ENCODE assay signal across 9 mouse cellular contexts in genomic region chr16:85110428-85110827, GRCm38 (mm10).
DNase-seq lines count a peak whose midpoint lies in the region; ATAC-seq and TF ChIP-seq lines count a peak whose summit lies in the region.
"Had no signal": no experiment of that assay in that cellular context is flagged by ENCODE, and none has a peak within 500 bp of the region (broad histone marks: within the 10 kb centered on the region; RNA-seq: fewer than 3 reads in every experiment).

No protein-coding gene starts in this region.

- peak; percentile 58 for DNase-seq in kidney, adult 2 months
- DNase-seq in kidney, adult 9 months = no peak
- DNase-seq in MN1 (ENCODE audit: low spot score) = peak; percentile 70
- no peak for DNase-seq in natural killer cell, adult 2 months (ENCODE audit: low spot score in 2 of 2)
- DNase-seq in spleen, postnatal 14 days (ENCODE audit: low spot score in 2 of 2) = no peak
- no peak for DNase-seq in heart, adult 18-20 months
- DNase-seq: cerebellum, postnatal 36 days had no signal

- H3K9me3 ChIP-seq in forebrain, embryonic 12.5 days = no peaks in the 10 kb centered on the region
- no peaks in the 10 kb centered on the region for H3K9me3 ChIP-seq in midbrain, embryonic 12.5 days

- no peak overlapping the region for H3K27ac ChIP-seq in kidney, adult 2 months (ENCODE audit: insufficient read depth, low read depth, low read length)
- peak overlapping the region; percentile 76 for H3K27ac ChIP-seq in forebrain, embryonic 12.5 days
- H3K27ac ChIP-seq in midbrain, embryonic 12.5 days (replicated peaks) = peak overlapping the region; percentile 5; the same call in 1 of the 2 replicates

- no peak overlapping the region for H3K9ac ChIP-seq in forebrain, embryonic 12.5 days
- H3K9ac ChIP-seq in midbrain, embryonic 12.5 days (replicated peaks) = no peak overlapping the region

- H3K36me3 ChIP-seq in kidney, adult 2 months (ENCODE audit: control insufficient read depth, insufficient read depth, low read length) = no peaks in the 10 kb centered on the region
- no peaks in the 10 kb centered on the region for H3K36me3 ChIP-seq in forebrain, embryonic 12.5 days (replicated peaks)
- no peaks in the 10 kb centered on the region for H3K36me3 ChIP-seq in midbrain, embryonic 12.5 days

- TF ChIP-seq CTCF in kidney, adult 2 months (conservative IDR thresholded peaks at IDR 0.05; ENCODE audit: insufficient read depth, insufficient read length, low read depth, low read length) = no peak

- 0 out of 2 replicates have a peak overlapping the region, but pooled peaks have one; percentile 8 for H3K4me2 ChIP-seq in forebrain, embryonic 12.5 days
- H3K4me2 ChIP-seq in midbrain, embryonic 12.5 days (replicated peaks) = no peak overlapping the region

- ATAC-seq in forebrain, embryonic 12.5 days (ENCODE audit: low FRiP score) = peak; percentile 78; the same call in 1 of the 2 replicates
- peak; percentile 45; the same call in 1 of the 2 replicates for ATAC-seq in midbrain, embryonic 12.5 days (ENCODE audit: low FRiP score, low read depth)

- no peaks in the 10 kb centered on the region for H3K27me3 ChIP-seq in kidney, adult 2 months (replicated peaks; ENCODE audit: control insufficient read depth, insufficient read depth, low read length)
- no peaks in the 10 kb centered on the region for H3K27me3 ChIP-seq in forebrain, embryonic 12.5 days
- no peaks in the 10 kb centered on the region for H3K27me3 ChIP-seq in midbrain, embryonic 12.5 days

- H3K4me3 ChIP-seq in kidney, adult 2 months (ENCODE audit: insufficient read depth, low read depth, low read length) = no peak overlapping the region
- no peak overlapping the region for H3K4me3 ChIP-seq in forebrain, embryonic 12.5 days (replicated peaks)
- no peak overlapping the region for H3K4me3 ChIP-seq in midbrain, embryonic 12.5 days

- TF ChIP-seq POLR2A in kidney, adult 2 months (IDR thresholded peaks at IDR 0.05; ENCODE audit: low read depth, low read length) = no peak

- 68% methylated on average over 13 of the region's 13 CpGs for WGBS in kidney, adult 2 months
- 57% methylated on average over 13 of the region's 13 CpGs for WGBS in forebrain, embryonic 12.5 days
- WGBS in midbrain, embryonic 12.5 days = 70% methylated on average over 13 of the region's 13 CpGs

- H3K4me1 ChIP-seq in kidney, adult 2 months (ENCODE audit: control insufficient read depth, insufficient read depth, low read length) = peaks cover 19% of the 10 kb centered on the region; the same call in 1 of the 2 replicates
- H3K4me1 ChIP-seq in forebrain, embryonic 12.5 days = peaks cover 27% of the 10 kb centered on the region
- peaks cover 23% of the 10 kb centered on the region for H3K4me1 ChIP-seq in midbrain, embryonic 12.5 days

Comparison
In these comparisons a context has a peak if more than half of its experiments do, and no peak if none do; other contexts are left out.
1. DNase-seq: peak in kidney, adult 2 months (single experiment) and MN1 (single experiment); none in kidney, adult 9 months (single experiment), natural killer cell, adult 2 months (0 of 2), spleen, postnatal 14 days (0 of 2) and heart, adult 18-20 months (0 of 2).